Mouse (Mus musculus) forebrain, embryonic 16.5 days (tissue): ENCODE results near the gene C530008M17Rik. TPM values are rescaled to one million over a fixed set of nuclear protein-coding genes. Genes with fewer than 3 reads are reported as not detected.

Source experiments
- ATAC-seq: fragments of 200-750 bp; cut with Nextera tagmentation; 2 replicates; pipeline ENCODE4 v1.8.0; 2017; ENCODE audit warnings: mild to moderate bottlenecking, moderate library complexity
- H3K27ac ChIP-seq: fragments of 300-500 bp; sonication (generic); 2 replicates; pipeline ENCODE4 v1.5.1; 2014; ENCODE audit warnings: low read length, control low read depth
- H3K27me3 ChIP-seq: fragments of 300-500 bp; sonication (generic); replicated peaks from 2 replicates; pipeline ENCODE4 v1.6.1; 2014; ENCODE audit warnings: low read length; ENCODE audit not compliant: control insufficient read depth, insufficient read depth
- H3K36me3 ChIP-seq: fragments of 300-500 bp; sonication (generic); 2 replicates; pipeline ENCODE4 v1.6.1; 2014; ENCODE audit not compliant: control insufficient read depth, insufficient read depth
- H3K4me1 ChIP-seq: fragments of 300-500 bp; sonication (generic); replicated peaks from 2 replicates; pipeline ENCODE4 v1.6.1; 2014; ENCODE audit warnings: low read length; ENCODE audit not compliant: control insufficient read depth, insufficient read depth
- H3K4me2 ChIP-seq: fragments of 300-500 bp; sonication (generic); 2 replicates; pipeline ENCODE4 v1.6.1; 2014; ENCODE audit warnings: mild to moderate bottlenecking, low read length, control low read depth
- H3K4me3 ChIP-seq: fragments of 300-500 bp; sonication (generic); replicated peaks from 2 replicates; pipeline ENCODE4 v1.5.1; 2014; ENCODE audit warnings: mild to moderate bottlenecking, low read length, control low read depth
- H3K9ac ChIP-seq: fragments of 300-500 bp; sonication (generic); replicated peaks from 2 replicates; pipeline ENCODE4 v1.6.1; 2014; ENCODE audit warnings: low read depth, low read length, control low read depth
- H3K9me3 ChIP-seq: fragments of 300-500 bp; sonication (generic); 2 replicates; pipeline ENCODE4 v1.6.1; 2016; ENCODE audit warnings: low read length; ENCODE audit not compliant: control insufficient read depth
- WGBS: fragments of 180-500 bp; shearing (Covaris S2); extraction: QIAGEN DNeasy Blood & Tissue Kit; methylation state at CpG from one replicate; pipeline ENCODE4 v1.1.7; 2014; 5-methylcytosine and 5-hydroxymethylcytosine counted together
- polyA plus RNA-seq: library from polyadenylated mRNA; unstranded; fragments of >200 nt; fragmentation: Nextera tagmentation; extraction: Ambion mirVana; gene quantifications from 2 replicates; pipeline ENCODE4 v1.2.1, GENCODE M21; 2015

Gene C530008M17Rik
- polyA plus RNA-seq, 1 experiment from 2014 or later, result 77.0 TPM

- Histone ChIP-seq H3K9me3 (no peaks in the 10 kb centered on the region), H3K4me1 (no peaks in the 10 kb centered on the region), H3K36me3 (peaks cover 13% of the 10 kb centered on the region), H3K4me3 (no peak overlapping the region), H3K9ac (no peak overlapping the region), H3K27me3 (no peaks in the 10 kb centered on the region), H3K4me2 (no peak overlapping the region), H3K27ac (no peak overlapping the region)
- WGBS, result 93% methylated on average over 2 of the region's 2 CpGs
- no peak for ATAC-seq
Observed at GRCm38 (mm10) chr5:76635592-76635991, 20.7 kb upstream of the C530008M17Rik start.

DNA sequence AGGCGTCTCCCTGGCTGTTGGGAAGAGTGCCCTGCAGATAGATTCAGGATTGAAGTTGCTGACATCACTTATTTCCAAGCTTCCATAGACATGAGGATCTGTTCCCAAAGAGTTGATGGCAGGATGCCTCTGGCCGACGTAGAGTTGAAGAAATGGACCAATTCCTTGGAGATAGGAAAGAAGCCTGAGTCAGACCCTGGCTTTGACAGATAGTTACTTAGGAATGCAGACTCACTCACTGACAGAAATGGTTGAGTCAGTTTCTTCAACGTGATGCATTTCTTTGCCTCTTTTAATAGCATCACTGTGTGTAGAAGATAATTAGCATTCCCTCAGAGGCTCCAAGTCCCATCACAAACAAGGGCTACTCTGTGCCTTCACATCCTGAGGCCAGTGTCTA is 14.2 kb upstream of the C530008M17Rik start:
- no peak for ATAC-seq
- H3K36me3 ChIP-seq, result peaks cover 6% of the 10 kb centered on the region
- 92% methylated on average over 4 of the region's 4 CpGs for WGBS

GRCm38 (mm10) chr5:76644234-76644633 is 12.1 kb upstream of the C530008M17Rik start:
- Histone ChIP-seq H3K4me3 (no peak overlapping the region), H3K27ac (no peak overlapping the region), H3K4me2 (no peak overlapping the region), H3K36me3 (peaks cover 3% of the 10 kb centered on the region), H3K9me3 (no peaks in the 10 kb centered on the region), H3K27me3 (no peaks in the 10 kb centered on the region), H3K9ac (no peak overlapping the region), H3K4me1 (no peaks in the 10 kb centered on the region)
- no peak for ATAC-seq
- 91% methylated on average over 7 of the region's 7 CpGs for WGBS

More for the DNA sequence above, 14.2 kb upstream of the C530008M17Rik start:
- Histone ChIP-seq H3K9me3 (no peaks in the 10 kb centered on the region), H3K4me2 (no peak overlapping the region), H3K27ac (no peak overlapping the region), H3K9ac (no peak overlapping the region), H3K4me3 (no peak overlapping the region), H3K27me3 (no peaks in the 10 kb centered on the region), H3K4me1 (no peaks in the 10 kb centered on the region)

GRCm38 (mm10) chr5:76645091-76645868 is 11.0 kb upstream of the C530008M17Rik start:
- Histone ChIP-seq H3K27ac (no peak overlapping the region), H3K4me1 (no peaks in the 10 kb centered on the region), H3K36me3 (peaks cover 3% of the 10 kb centered on the region), H3K4me2 (no peak overlapping the region), H3K9me3 (no peaks in the 10 kb centered on the region), H3K9ac (no peak overlapping the region), H3K4me3 (no peak overlapping the region), H3K27me3 (no peaks in the 10 kb centered on the region)
- WGBS, result 94% methylated on average over 10 of the region's 10 CpGs
- ATAC-seq, result no peak

- 79% methylated on average over 4 of the region's 4 CpGs for WGBS
- Histone ChIP-seq H3K4me1 (no peaks in the 10 kb centered on the region), H3K9me3 (no peaks in the 10 kb centered on the region), H3K4me3 (no peak overlapping the region), H3K27ac (no peak overlapping the region), H3K4me2 (no peak overlapping the region), H3K27me3 (no peaks in the 10 kb centered on the region), H3K36me3 (no peaks in the 10 kb centered on the region), H3K9ac (no peak overlapping the region)
- ATAC-seq, result no peak
Observed at GRCm38 (mm10) chr5:76649897-76650296, 6.4 kb upstream of the C530008M17Rik start.

DNA sequence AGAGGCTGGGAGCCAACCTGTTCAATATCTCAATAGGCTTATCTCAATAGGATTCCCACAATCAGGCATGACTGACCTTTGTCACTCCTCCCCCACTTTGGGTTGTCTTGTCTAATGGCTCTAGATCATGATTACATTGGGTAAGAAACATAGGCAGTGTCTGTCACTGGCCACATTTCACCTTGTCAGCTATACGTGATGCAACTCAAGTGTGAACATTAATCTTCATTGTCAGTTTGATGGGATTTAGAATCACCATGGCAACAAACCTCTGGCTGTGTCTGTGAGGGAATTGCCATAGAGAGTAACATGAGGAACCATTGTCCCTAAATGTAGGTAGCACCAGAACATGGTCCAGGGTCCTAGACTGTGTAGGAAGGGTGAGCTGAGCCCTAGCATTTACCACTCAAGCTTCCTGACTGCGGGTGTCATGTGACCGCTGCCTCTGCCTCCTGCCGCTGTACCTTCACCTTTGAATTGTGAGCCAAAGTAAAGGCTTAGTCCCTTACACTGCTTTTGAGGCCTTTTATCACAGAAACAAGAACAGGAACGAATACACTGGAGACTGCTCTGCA is 5.1 kb upstream of the C530008M17Rik start:
- Histone ChIP-seq H3K4me2 (no peak overlapping the region), H3K4me3 (no peak overlapping the region), H3K9ac (no peak overlapping the region), H3K27me3 (no peaks in the 10 kb centered on the region), H3K9me3 (no peaks in the 10 kb centered on the region), H3K36me3 (no peaks in the 10 kb centered on the region), H3K4me1 (no peaks in the 10 kb centered on the region), H3K27ac (no peak overlapping the region)
- WGBS, result 57% methylated on average over 5 of the region's 5 CpGs
- peak; percentile 37 for ATAC-seq

DNA sequence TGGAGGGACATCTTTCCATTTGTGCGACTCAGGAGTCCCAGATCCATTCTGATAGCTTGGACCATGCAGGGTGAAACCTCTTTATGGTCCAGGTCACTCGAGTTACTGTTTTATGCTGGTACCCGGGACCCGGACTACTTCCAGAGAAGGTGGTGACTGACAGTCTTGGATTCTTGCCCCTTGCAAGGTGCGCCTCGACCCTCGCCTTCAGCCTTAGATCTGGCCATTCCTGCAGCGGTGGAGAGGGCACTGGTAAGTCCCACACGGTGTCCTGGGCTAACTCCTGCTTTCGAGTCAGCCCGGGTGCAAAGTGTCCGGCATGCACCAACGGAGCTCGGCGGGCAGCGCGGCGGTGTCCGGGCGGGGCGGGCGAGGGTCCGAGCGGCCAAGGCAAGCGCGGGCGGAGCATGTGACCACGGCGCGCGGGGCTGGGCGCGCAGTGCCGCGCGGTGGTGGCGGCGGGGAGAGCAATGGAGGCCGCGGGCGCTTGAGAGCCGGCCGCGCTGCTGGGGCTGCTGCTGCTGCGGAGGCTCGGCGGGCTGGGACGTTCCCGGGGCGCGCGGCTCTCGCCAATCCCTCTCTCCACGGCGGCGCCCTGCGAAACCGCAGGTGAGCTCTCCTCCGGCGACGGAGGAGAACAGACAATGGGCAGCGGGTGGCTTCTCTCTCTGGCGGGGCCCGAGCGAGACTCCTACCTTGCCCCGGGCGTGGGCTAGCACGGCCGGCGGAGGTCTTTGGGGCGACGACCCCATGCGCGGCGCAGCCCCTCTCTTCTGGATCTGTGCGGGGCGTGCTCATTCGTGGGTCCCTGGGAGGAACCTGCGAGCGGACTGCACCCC is 1.2 kb downstream of the C530008M17Rik start:
- Histone ChIP-seq H3K9ac (peak overlapping the region; percentile 100), H3K4me2 (peak overlapping the region; percentile 75), H3K4me3 (peak overlapping the region; percentile 98), H3K36me3 (no peaks in the 10 kb centered on the region), H3K27me3 (no peaks in the 10 kb centered on the region), H3K4me1 (peaks cover 18% of the 10 kb centered on the region), H3K9me3 (no peaks in the 10 kb centered on the region), H3K27ac (peak overlapping the region; percentile 99)
- ATAC-seq, result peak; percentile 94
- 1% methylated on average over 47 of the region's 80 CpGs for WGBS

- H3K36me3 ChIP-seq, result no peaks in the 10 kb centered on the region
- peaks cover 18% of the 10 kb centered on the region for H3K4me1 ChIP-seq
- peak overlapping the region; percentile 98 for H3K4me3 ChIP-seq
- H3K27ac ChIP-seq, result peak overlapping the region; percentile 99
- peak; percentile 68 for ATAC-seq
- WGBS, result under 1% methylated on average over 38 of the region's 38 CpGs
- H3K4me2 ChIP-seq, result peak overlapping the region; percentile 75
- no peaks in the 10 kb centered on the region for H3K27me3 ChIP-seq
- no peaks in the 10 kb centered on the region for H3K9me3 ChIP-seq
- H3K9ac ChIP-seq, result peak overlapping the region; percentile 100
Observed at GRCm38 (mm10) chr5:76658084-76658934, 2.0 kb downstream of the C530008M17Rik start.
